Mouse (Mus musculus): ENCODE measurements around the gene Fbxo27.
"Not testable (repeated sequence)": the region's sequence is repeated elsewhere in the genome, so short reads cannot be mapped to it uniquely, and the experiment has no call there.

Fbxo27 gene

GRCm38 (mm10) chr7:28692545-28693320 is at the start of gene Fbxo27:
Fbxo27 (plus strand) TSS chr7:28692849.
- peak; percentile 76 to 81 for DNase-seq

GRCm38 (mm10) chr7:28645366-28645765 is 47.3 kb upstream of the Fbxo27 start:
- DNase-seq: no peak

GRCm38 (mm10) chr7:28645947-28646475 is 46.6 kb upstream of the Fbxo27 start:
- no peak for DNase-seq

- no peak for DNase-seq
These were observed 45.6 kb upstream of the Fbxo27 start for GRCm38 (mm10) chr7:28647016-28647415.

- no peak for DNase-seq
These were observed 41.5 kb upstream of the Fbxo27 start for GRCm38 (mm10) chr7:28651157-28651556.

GRCm38 (mm10) chr7:28656430-28656829 is 36.2 kb upstream of the Fbxo27 start:
- no peak for DNase-seq

GRCm38 (mm10) chr7:28665620-28666579 is 26.7 kb upstream of the Fbxo27 start:
- no peak for DNase-seq

- no peak for DNase-seq
These were observed 21.5 kb upstream of the Fbxo27 start for GRCm38 (mm10) chr7:28671172-28671571.

GRCm38 (mm10) chr7:28672276-28672675 is 20.4 kb upstream of the Fbxo27 start:
- no peak for DNase-seq

- DNase-seq: not testable (repeated sequence)
These were observed 19.9 kb upstream of the Fbxo27 start for GRCm38 (mm10) chr7:28672786-28673185.

GRCm38 (mm10) chr7:28674994-28675393 is 17.7 kb upstream of the Fbxo27 start:
- DNase-seq: no peak

GRCm38 (mm10) chr7:28675746-28676145 is 16.9 kb upstream of the Fbxo27 start:
- DNase-seq: no peak

- no peak for DNase-seq
These were observed 15.7 kb upstream of the Fbxo27 start for GRCm38 (mm10) chr7:28676811-28677541.

- DNase-seq: no peak
These were observed 15.0 kb upstream of the Fbxo27 start for GRCm38 (mm10) chr7:28677624-28678023.

GRCm38 (mm10) chr7:28691075-28691474 is 1.6 kb upstream of the Fbxo27 start:
- no peak for DNase-seq

GRCm38 (mm10) chr7:28693321-28693966 is 795 bp downstream of the Fbxo27 start:
- DNase-seq: peak; percentile 91 to 97

- peak in 1 of 2 experiments; percentile 32 for DNase-seq
These were observed 1.8 kb downstream of the Fbxo27 start for GRCm38 (mm10) chr7:28694423-28694822.

GRCm38 (mm10) chr7:28694966-28695511 is 2.4 kb downstream of the Fbxo27 start:
- no peak for DNase-seq

GRCm38 (mm10) chr7:28697277-28697676 is 4.6 kb downstream of the Fbxo27 start:
- DNase-seq: no peak

- DNase-seq: no peak
These were observed 7.6 kb downstream of the Fbxo27 start for GRCm38 (mm10) chr7:28700269-28700668.

GRCm38 (mm10) chr7:28701306-28701705 is 8.7 kb downstream of the Fbxo27 start:
- DNase-seq: not testable (repeated sequence)
